Mouse (Mus musculus) megakaryocyte, embryonic 14.5 days (primary cell): ENCODE results near the gene Rab3il1.

Experiments
- FLI1 ChIP-seq: IDR thresholded peaks from 2 replicates; pipeline ENCODE4 v1.6.1; 2012; ENCODE audit warnings: low read length, inconsistent platforms, mixed read lengths
- GATA1 ChIP-seq: IDR thresholded peaks from 3 replicates; pipeline ENCODE4 v1.6.1; 2012; ENCODE audit warnings: mixed read lengths, low read length, inconsistent platforms, borderline replicate concordance

GRCm38 (mm10) chr19:10071166-10071565, 69.7 kb downstream of the Rab3il1 start:
- no peak for TF ChIP-seq GATA1
- TF ChIP-seq FLI1 = no peak
